Mouse (Mus musculus): ENCODE data around the gene Cmip. TPM values are rescaled to one million over a fixed set of nuclear protein-coding genes. Genes with fewer than 3 reads are reported as not detected.

Gene Cmip
- total RNA-seq, 2 experiments from 2014 or later, result 32.2 to 34.5 TPM

GRCm38 (mm10) chr8:117471174-117471573, 214.3 kb downstream of the Cmip start:
- DNase-seq, result peak; percentile 85

GRCm38 (mm10) chr8:117471655-117472054, 214.8 kb downstream of the Cmip start:
- no peak for DNase-seq

- no peak for DNase-seq
Observed at GRCm38 (mm10) chr8:117472332-117472731, 215.5 kb downstream of the Cmip start.

GRCm38 (mm10) chr8:117474944-117475343, 218.1 kb downstream of the Cmip start:
- peak; percentile 97 for DNase-seq

- DNase-seq, result no peak
Observed at GRCm38 (mm10) chr8:117475819-117476218, 219.0 kb downstream of the Cmip start.

- DNase-seq, result no peak
Observed at GRCm38 (mm10) chr8:117478082-117478481, 221.2 kb downstream of the Cmip start.

- DNase-seq, result no peak
Observed at GRCm38 (mm10) chr8:117479996-117480395, 223.1 kb downstream of the Cmip start.

GRCm38 (mm10) chr8:117480516-117480915, 223.7 kb downstream of the Cmip start:
- no peak for DNase-seq

- no peak for DNase-seq
Observed at GRCm38 (mm10) chr8:117481830-117482229, 225.0 kb downstream of the Cmip start.

GRCm38 (mm10) chr8:117484731-117485130, 227.9 kb downstream of the Cmip start:
- no peak for DNase-seq

- DNase-seq, result no peak
Observed at GRCm38 (mm10) chr8:117485316-117485715, 228.5 kb downstream of the Cmip start.

GRCm38 (mm10) chr8:117488246-117489005, 231.6 kb downstream of the Cmip start:
- no peak for DNase-seq

- DNase-seq, result no peak
Observed at GRCm38 (mm10) chr8:117493543-117493942, 236.7 kb downstream of the Cmip start.

GRCm38 (mm10) chr8:117494874-117495273, 238.0 kb downstream of the Cmip start:
- no peak for DNase-seq

GRCm38 (mm10) chr8:117498179-117498914, 241.5 kb downstream of the Cmip start, which contains the start of gene Plcg2:
TSS of gene Plcg2 (plus strand) at chr8:117498291.
- peak; percentile 53 for DNase-seq

GRCm38 (mm10) chr8:117498915-117499540, 242.2 kb downstream of the Cmip start:
- DNase-seq, result no peak

- no peak for DNase-seq
Observed at GRCm38 (mm10) chr8:117500232-117500823, 243.5 kb downstream of the Cmip start.

- DNase-seq, result no peak
Observed at GRCm38 (mm10) chr8:117501323-117501722, 244.5 kb downstream of the Cmip start.

- DNase-seq, result no peak
Observed at GRCm38 (mm10) chr8:117503405-117504069, 246.7 kb downstream of the Cmip start.

- DNase-seq, result no peak
Observed at GRCm38 (mm10) chr8:117507703-117508102, 250.8 kb downstream of the Cmip start.

Measured in heart, postnatal 4 days (tissue).